Mouse (Mus musculus): Measurements from ENCODE around the gene Mxd1.

Mxd1 gene

GRCm38 (mm10) chr6:86668580-86669239 is at the start of gene Mxd1:
Gene Mxd1, minus strand, starts transcription at chr6:86669161.
- no peak for DNase-seq

GRCm38 (mm10) chr6:86708072-86708774 is 39.3 kb upstream of the Mxd1 start:
- no peak for DNase-seq

- no peak for DNase-seq
Measured at GRCm38 (mm10) chr6:86702577-86702976, 33.6 kb upstream of the Mxd1 start.

GRCm38 (mm10) chr6:86697903-86698302 is 28.9 kb upstream of the Mxd1 start:
- no peak for DNase-seq

- DNase-seq: no peak
Measured at GRCm38 (mm10) chr6:86696213-86696612, 27.3 kb upstream of the Mxd1 start.

DNA sequence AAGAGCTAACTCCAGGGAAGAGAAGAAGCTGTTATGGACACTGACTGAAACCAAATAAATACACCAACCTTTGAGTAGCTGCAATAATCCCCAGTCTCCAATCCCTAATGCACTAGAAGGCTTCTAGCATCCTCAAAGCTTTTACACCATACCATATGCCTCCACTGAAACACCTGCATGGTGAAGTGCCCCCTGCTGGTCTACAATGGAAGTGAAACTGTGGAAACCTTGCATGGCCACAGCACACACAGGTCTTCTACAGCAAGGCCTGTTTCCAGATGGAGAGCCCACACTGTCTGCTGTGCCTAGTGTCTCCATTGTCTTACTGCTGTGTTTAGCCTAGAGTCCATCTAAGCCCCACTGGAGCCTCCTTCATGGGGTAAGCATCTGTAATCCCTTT is 25.5 kb upstream of the Mxd1 start:
- DNase-seq: peak; percentile 35

- no peak for DNase-seq
Measured at GRCm38 (mm10) chr6:86689671-86690070, 20.7 kb upstream of the Mxd1 start.

- DNase-seq: no peak
Measured at GRCm38 (mm10) chr6:86686971-86687370, 18.0 kb upstream of the Mxd1 start.

- no peak for DNase-seq
Measured at GRCm38 (mm10) chr6:86684655-86685011, 15.7 kb upstream of the Mxd1 start.

GRCm38 (mm10) chr6:86683872-86684654 is 15.1 kb upstream of the Mxd1 start, which contains the start of gene Snrnp27:
Gene Snrnp27, minus strand, starts transcription at chr6:86684522.
- peak; percentile 90 for DNase-seq

DNA sequence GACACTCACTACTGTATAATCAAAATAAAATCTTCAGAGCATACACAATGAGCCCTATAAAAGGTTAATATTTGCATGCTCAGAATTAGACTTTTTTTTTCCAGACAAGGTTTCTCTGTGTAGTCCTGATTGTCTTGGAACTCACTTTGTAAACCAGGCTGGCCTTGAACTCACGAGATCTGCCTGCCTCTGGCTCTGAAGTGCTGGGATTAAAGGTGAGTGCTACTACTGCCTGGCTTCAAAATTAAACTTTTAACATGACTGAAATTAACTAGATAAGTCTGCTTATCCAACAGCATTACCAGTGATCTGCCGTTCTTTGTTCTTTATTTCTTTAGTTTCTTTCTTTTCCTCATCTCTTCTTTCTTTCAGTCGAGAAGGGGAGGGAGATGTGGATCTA is 12.3 kb upstream of the Mxd1 start:
- no peak for DNase-seq

- DNase-seq: no peak
Measured at GRCm38 (mm10) chr6:86678341-86678740, 9.4 kb upstream of the Mxd1 start.

- DNase-seq: peak; percentile 68
Measured at GRCm38 (mm10) chr6:86670873-86671272, 1.9 kb upstream of the Mxd1 start.

GRCm38 (mm10) chr6:86669240-86669727 is 323 bp upstream of the Mxd1 start:
- peak; percentile 100 for DNase-seq

GRCm38 (mm10) chr6:86667061-86667460 is 1.9 kb downstream of the Mxd1 start:
- no peak for DNase-seq

DNA sequence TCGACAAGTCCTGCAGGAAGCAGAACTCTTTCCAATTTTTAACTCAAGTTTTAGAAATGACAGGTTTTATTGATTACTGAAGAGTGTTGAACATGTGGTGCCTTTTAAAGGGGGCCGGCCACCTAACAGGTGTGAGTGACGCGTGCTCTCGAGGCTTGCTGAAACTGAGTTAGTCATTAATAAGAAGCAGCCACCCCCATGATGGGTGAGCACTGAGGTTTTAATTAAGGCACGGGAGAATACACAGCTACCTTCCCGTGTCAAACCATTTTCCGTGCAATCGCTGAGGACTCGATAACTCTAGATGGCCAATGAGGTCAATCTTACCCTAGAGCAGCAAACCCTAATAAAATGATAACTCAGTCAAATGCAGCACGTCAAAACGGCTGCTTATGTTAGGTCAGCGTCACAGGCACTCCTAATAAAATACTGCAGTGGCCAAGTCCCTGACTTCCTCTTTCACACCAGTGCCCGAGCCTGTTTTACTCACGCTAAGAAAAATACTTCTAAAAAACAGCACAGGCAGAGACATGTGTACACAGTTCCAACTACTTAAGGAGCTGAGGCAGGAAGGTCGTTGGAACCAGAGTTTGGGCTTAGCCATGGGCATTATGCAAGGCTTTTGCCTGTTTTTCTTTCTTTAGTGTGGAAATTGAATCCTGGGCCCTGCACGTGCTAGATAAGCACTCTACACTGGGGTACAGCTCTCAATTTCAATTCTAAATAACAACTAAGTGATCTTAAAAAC is 3.2 kb downstream of the Mxd1 start:
- no peak for DNase-seq

GRCm38 (mm10) chr6:86665076-86665475 is 3.9 kb downstream of the Mxd1 start:
- DNase-seq: no peak

DNA sequence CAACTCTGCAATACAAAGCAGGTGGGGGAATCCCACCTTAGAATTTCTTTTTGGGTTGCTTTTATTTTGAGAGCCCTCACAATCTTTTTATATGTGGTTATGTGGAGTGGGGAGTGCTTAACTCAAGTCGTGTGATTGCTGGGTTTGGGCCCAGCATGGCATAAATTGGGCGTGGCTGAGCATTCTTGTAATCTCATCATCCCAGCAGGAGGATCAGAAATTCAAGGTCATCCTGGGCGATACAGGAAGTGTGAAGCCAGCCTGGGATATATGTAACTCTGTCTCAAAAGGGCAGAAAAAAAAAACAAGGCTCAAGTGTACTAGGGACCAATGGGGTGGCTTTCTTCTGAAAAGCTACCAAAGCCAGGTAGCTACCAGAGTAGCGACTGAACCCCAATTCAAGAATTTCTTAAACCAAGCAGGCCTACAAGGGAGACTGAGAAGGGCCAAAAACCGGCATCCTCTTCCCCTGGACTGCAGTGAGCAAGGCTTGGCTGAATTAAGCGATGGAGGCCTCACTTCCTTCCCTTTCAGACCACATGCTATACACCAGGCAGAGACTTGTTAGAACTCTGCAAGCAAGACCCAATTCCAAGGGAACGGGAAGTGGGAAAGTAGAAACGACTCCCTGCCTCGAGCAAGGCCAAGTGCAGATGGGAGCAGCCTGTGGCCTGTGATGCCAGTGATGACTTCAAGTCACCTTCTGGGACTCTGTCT is 8.6 kb downstream of the Mxd1 start:
- no peak for DNase-seq

- no peak for DNase-seq
Measured at GRCm38 (mm10) chr6:86658501-86658900, 10.5 kb downstream of the Mxd1 start.

DNA sequence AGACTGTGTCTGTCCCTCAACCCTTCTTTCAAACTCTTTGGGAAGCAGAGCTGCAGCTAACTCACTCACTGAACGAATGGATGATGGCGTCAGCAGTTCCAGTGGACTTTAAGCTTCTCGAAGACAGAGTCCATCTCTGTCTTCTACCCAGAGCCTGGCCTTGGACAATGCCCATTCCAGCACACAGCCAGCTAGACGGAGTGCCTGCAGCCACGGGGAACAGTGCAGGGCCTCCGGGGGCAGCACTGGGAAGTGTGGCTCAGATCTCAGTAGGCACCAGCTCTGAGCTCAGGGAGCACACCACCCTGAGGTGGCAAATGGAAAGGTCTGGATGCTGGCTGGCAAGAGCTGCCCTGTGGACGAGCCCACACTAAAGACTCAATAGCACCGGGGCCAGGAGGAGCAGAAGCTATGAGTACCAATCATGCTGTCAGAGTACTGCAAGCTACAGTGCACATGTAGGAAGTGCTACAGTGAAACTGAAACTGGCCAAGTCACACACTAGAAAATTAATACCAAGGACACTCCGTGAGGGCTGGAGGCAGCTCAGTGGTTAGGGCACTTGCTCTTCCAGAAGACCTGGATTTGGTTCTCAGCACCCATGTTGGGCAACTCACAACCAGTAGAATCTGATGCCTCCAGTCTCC is 14.6 kb downstream of the Mxd1 start:
- no peak for DNase-seq

DNA sequence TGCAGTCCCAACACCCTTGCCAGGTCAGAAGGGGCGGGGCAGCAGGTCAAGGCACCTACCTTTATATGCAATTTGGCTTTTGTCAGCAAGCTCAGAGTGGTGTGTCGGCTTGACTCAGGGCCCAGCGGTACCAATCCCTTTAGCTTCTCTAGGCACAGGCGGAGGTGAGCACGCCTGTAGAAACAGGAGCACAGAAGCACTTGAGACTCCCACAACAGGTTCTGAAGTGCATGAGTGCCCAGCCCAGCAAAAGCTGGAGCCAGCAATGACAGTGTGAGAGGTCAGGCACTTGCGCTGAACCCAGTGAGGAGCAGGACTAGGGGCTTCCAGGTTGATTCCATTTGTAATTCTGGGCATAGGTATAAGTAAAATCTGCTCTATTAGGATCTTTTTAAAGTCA is 15.9 kb downstream of the Mxd1 start:
- no peak for DNase-seq

DNA sequence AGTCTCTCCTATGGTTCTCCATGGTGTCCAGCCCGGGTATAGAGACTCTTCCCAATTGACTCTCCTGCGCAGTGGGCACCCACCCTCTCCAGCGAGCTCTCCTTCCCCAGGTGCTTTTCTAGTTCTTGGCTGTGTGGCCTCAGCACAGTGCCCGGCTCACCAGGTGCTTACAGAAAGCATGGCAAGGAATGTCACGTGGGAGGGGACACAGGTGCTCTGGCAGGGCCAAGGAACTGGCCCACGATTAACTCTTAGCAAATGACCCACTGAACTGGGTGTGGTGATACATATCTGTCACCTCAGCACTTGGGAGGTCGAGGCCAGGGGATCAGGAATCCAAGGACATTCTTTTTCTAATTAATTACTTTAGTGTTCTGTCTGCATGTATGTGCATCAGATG is 22.8 kb downstream of the Mxd1 start:
- DNase-seq: no peak
